Mouse (Mus musculus) embryonic fibroblast, embryonic 13.5 days (primary cell): Measurements from ENCODE around the gene Rasgef1b.

Experiments
- CTCF ChIP-seq: IDR thresholded peaks from 2 replicates; pipeline ENCODE4 v1.5.1; 2011; ENCODE audit warnings: mild to moderate bottlenecking, control low read depth, low read length, moderate library complexity, borderline replicate concordance; ENCODE audit not compliant: insufficient read depth
- POLR2A ChIP-seq: IDR thresholded peaks from 2 replicates; pipeline ENCODE4 v1.6.1; 2011; ENCODE audit warnings: low read depth, mild to moderate bottlenecking, control low read depth, low read length, moderate library complexity

DNA sequence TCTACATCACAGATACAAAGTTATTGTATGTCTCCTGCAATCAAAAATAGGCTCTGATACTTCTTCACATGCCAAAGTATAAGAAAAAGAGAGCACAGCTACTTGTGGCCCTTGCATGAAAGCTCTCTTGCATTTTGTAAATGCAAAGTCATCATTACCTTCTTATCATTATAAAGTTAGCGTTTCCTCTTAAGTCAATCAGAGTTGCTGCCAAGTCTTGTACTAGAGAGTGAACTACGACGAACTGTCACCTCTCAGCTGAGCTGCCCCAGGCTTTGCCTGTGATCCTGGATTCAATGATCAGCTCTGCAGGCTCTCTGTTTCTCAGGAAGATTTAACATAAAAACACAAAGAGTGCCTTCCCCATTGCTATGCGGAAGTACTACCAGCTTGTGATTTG is 209.8 kb downstream of the Rasgef1b start:
- no peak for TF ChIP-seq CTCF
- TF ChIP-seq POLR2A: no peak
